Mouse (Mus musculus): ENCODE measurements around the gene Rfc4.

DNA sequence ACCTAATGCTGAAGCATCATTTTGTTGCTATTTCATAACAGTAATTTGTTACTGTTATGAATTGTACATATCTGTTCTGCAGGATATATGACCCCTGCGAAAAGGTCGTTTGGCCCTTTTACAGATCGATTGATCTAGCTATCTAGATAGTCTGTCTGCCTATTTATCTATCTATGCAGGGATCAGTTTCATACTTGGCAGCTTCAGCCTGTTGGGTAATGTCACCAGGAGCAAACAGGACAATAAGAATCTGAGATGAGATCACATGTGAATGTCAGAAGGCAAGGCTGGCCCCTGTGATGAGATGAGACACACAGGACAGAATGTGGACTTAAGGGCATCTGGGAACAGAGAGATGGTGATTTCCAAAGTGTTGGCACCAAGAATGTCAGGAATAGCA is 2.8 kb upstream of the Rfc4 start:
- no peak for TF ChIP-seq CTCF (IDR thresholded peaks at IDR 0.05; ENCODE audit: low read depth)
- TF ChIP-seq EP300 (IDR thresholded peaks at IDR 0.05; ENCODE audit: low read depth) = no peak

All from liver, postnatal 0 days (tissue).